Mouse (Mus musculus) kidney, embryonic 15.5 days (tissue): Measurements from ENCODE around the gene Podn. TPM values are rescaled to one million over a fixed set of nuclear protein-coding genes. Genes with fewer than 3 reads are reported as not detected.
"Not testable (repeated sequence)": the region's sequence is repeated elsewhere in the genome, so short reads cannot be mapped to it uniquely, and the experiment has no call there.

ENCODE experiments used
- ATAC-seq: fragments of 200-750 bp; cut with Nextera tagmentation; replicated peaks from 2 replicates; pipeline ENCODE4 v1.8.0; 2017; ENCODE audit warnings: moderate TSS enrichment; ENCODE audit not compliant: low FRiP score
- H3K27ac ChIP-seq: fragments of 300-500 bp; sonication (generic); 2 replicates; pipeline ENCODE4 v1.5.1; 2015; ENCODE audit warnings: mild to moderate bottlenecking, inconsistent platforms
- H3K27me3 ChIP-seq: fragments of 300-500 bp; sonication (generic); 2 replicates; pipeline ENCODE4 v1.6.1; 2015; ENCODE audit warnings: inconsistent platforms
- H3K36me3 ChIP-seq: fragments of 300-500 bp; sonication (generic); 2 replicates; pipeline ENCODE4 v1.6.1; 2015; ENCODE audit warnings: inconsistent platforms
- H3K4me1 ChIP-seq: fragments of 300-500 bp; sonication (generic); 2 replicates; pipeline ENCODE4 v1.6.1; 2015; ENCODE audit warnings: inconsistent platforms
- H3K4me2 ChIP-seq: fragments of 300-500 bp; sonication (generic); 2 replicates; pipeline ENCODE4 v1.6.1; 2015; ENCODE audit warnings: moderate library complexity, mild to moderate bottlenecking, inconsistent platforms
- H3K4me3 ChIP-seq: fragments of 300-500 bp; sonication (generic); replicated peaks from 2 replicates; pipeline ENCODE4 v1.5.1; 2015; ENCODE audit warnings: mild to moderate bottlenecking, inconsistent platforms
- H3K9ac ChIP-seq: fragments of 300-500 bp; sonication (generic); 2 replicates; pipeline ENCODE4 v1.6.1; 2015; ENCODE audit warnings: mild to moderate bottlenecking, inconsistent platforms
- H3K9me3 ChIP-seq: fragments of 300-500 bp; sonication (generic); replicated peaks from 2 replicates; pipeline ENCODE4 v1.6.1; 2016; ENCODE audit warnings: inconsistent platforms
- WGBS: fragments of 180-500 bp; shearing (Covaris S2); methylation state at CpG from one replicate; pipeline ENCODE4 v1.1.7; 2015; ENCODE audit warnings: mixed read lengths; 5-methylcytosine and 5-hydroxymethylcytosine counted together
- polyA plus RNA-seq: library from polyadenylated mRNA; unstranded; fragments of >200 nt; fragmentation: Nextera tagmentation; extraction: Ambion mirVana; gene quantifications from 2 replicates; pipeline ENCODE4 v1.2.1, GENCODE M21; 2015

Gene Podn
- polyA plus RNA-seq, 1 experiment from 2014 or later: 1.1 TPM

DNA sequence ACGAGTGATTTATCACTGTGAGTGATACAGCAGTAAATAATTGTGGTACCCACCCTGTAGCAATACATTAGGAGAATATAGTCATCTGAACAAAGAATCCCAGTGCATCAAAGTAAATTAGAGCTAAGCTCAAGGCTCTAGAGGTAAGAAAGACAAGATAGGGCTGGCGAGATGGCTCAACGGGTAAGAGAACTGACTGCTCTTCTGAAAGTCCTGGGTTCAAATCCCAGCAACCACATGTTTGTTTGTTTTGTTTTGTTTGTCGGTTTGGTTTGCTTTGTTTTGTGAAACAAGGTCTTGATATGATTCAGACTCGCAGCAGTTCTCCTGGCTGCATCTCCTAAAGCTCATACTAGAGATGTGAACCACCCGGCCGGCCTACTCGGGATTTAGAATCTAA, 21.2 kb upstream of the Podn start:
- Histone ChIP-seq H3K4me1 (peaks cover 2% of the 10 kb centered on the region; the same call in 1 of the 2 replicates), H3K27ac (no peak overlapping the region), H3K9ac (no peak overlapping the region), H3K4me2 (0 out of 2 replicates have a peak overlapping the region, but pooled peaks have one; percentile 70), H3K4me3 (peak overlapping the region; percentile 67; the same call in 1 of the 2 replicates), H3K36me3 (no peaks in the 10 kb centered on the region), H3K9me3 (no peaks in the 10 kb centered on the region), H3K27me3 (no peaks in the 10 kb centered on the region)
- no peak for ATAC-seq
- WGBS: 94% methylated on average over 8 of the region's 8 CpGs

DNA sequence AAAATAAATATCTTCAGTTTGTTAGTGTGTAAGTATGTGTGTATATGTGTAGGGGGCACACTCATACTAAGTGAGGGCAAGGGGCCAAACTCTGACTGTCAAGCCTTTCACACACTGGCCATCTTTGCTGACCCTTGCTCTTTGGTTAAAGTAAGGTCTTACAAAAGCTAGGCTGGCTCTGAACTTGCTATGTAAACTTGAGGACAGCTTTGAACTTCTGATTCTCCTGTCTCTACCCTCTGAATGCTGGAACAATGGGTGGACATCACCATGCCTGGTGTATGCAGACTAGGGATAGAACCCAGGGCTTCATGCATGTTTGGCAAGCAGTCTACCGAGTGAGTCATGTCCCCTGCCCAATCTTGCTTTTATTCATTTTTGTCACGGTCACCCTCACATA, 20.2 kb upstream of the Podn start:
- ATAC-seq: no peak
- no peak overlapping the region for H3K4me3 ChIP-seq
- H3K27ac ChIP-seq: no peak overlapping the region
- WGBS: 88% methylated on average over 2 of the region's 2 CpGs
- H3K9ac ChIP-seq: no peak overlapping the region
- H3K4me1 ChIP-seq: peaks cover 2% of the 10 kb centered on the region; the same call in 1 of the 2 replicates
- H3K9me3 ChIP-seq: no peaks in the 10 kb centered on the region
- H3K27me3 ChIP-seq: no peaks in the 10 kb centered on the region
- peaks cover 7% of the 10 kb centered on the region for H3K36me3 ChIP-seq
- H3K4me2 ChIP-seq: no peak overlapping the region

DNA sequence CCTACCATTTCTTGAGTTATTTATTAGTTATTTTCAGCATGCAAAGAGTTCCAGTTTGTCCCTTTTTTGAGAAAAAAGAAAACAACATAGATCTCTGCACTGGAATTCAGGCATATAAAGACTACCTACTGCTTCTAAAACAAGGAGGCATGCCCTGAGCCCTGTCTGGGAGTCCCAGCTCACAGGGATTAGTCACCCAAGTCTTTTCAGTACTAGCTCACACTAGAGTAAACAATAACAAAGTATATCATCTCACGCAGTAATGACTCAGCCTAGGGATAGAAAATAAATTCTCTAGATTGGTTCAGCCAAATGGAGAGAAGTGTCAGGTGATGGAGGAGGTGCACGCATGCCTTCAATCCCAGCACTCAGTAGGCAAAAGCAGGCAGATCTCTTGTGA, 14.5 kb upstream of the Podn start:
- Histone ChIP-seq H3K9ac (no peak overlapping the region), H3K27ac (no peak overlapping the region)
- 79% methylated on average over 2 of the region's 2 CpGs for WGBS

DNA sequence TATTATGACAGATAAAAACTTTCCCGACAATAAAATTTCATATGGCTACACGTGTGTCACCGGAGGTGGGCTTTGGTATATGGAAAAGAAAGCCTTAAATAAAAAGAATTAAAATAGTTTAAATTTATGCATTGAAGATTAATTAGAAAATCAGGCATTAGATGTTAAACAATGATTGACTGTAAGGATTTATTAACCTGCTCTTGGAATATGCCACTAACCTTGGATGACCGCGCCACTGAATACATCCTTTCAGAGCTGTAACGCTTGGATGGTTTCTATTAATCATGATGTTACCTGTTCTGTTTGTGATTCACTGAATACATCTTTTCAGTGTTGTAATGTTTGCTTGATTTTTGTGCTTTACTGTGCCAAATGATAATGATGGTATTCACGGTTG, 13.5 kb upstream of the Podn start:
- H3K4me1 ChIP-seq: no peaks in the 10 kb centered on the region
- H3K4me2 ChIP-seq: no peak overlapping the region
- H3K27ac ChIP-seq: no peak overlapping the region
- peaks cover 9% of the 10 kb centered on the region for H3K36me3 ChIP-seq
- no peak overlapping the region for H3K9ac ChIP-seq
- no peaks in the 10 kb centered on the region for H3K27me3 ChIP-seq
- H3K9me3 ChIP-seq: no peaks in the 10 kb centered on the region
- 93% methylated on average over 7 of the region's 7 CpGs for WGBS
- ATAC-seq: no peak
- H3K4me3 ChIP-seq: no peak overlapping the region

More for the DNA sequence above, 14.5 kb upstream of the Podn start:
- no peak overlapping the region for H3K4me3 ChIP-seq
- no peak for ATAC-seq
- H3K27me3 ChIP-seq: no peaks in the 10 kb centered on the region
- no peaks in the 10 kb centered on the region for H3K4me1 ChIP-seq
- no peaks in the 10 kb centered on the region for H3K9me3 ChIP-seq
- H3K4me2 ChIP-seq: no peak overlapping the region
- H3K36me3 ChIP-seq: peaks cover 9% of the 10 kb centered on the region

DNA sequence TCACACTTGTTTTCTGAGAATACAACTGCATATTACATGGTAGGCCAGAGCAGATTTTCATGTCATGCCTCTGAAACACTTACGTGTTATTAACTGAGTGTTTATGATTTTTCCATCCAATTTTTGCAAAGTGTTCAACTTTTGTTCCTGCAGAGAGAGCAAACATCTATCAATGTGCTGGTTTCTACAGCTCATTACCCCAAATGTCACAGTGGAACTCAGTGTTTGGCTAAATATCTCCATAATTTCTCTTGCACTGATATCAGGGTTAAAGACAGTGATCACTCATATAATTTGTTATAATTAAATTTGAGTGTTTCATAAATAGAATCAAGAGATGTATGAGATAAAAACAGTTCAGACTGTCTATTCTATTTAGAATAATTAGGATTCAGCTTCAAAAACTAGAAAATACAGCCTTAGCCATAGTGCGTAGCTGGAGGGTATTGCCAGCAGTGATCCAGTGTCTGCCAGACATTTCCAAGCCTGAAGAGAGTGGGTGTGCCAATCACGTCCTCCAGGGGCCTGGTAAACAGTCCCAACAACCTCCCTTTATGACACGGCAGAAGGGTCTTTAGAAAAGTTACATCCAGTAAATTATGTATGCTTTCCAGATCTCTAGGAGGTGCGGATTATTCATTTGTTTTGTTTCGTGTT, 3.4 kb downstream of the Podn start:
- Histone ChIP-seq H3K4me3 (no peak overlapping the region), H3K4me2 (no peak overlapping the region), H3K4me1 (no peaks in the 10 kb centered on the region), H3K27ac (no peak overlapping the region), H3K9me3 (no peaks in the 10 kb centered on the region), H3K27me3 (no peaks in the 10 kb centered on the region), H3K9ac (no peak overlapping the region), H3K36me3 (peaks cover 16% of the 10 kb centered on the region)
- ATAC-seq: no peak
- whole genome bisulfite sequencing: 84% methylated on average over 6 of the region's 6 CpGs

DNA sequence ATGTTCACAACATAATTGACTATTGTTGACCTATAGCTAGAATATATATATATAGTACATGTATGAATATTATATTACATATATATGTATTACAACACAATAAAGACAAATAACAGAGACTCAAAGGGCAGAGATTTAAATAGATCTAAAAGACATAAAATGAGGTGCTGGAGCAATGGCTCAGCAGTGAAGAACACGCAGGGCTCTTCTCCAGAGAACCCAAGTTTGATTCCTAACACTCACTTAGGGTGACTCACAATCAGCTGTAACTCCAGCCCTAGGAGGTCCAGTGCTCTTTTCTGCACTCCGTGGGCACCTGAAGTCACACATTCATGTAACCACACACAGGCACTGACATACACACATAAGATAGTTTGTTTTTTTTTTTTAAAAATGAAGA, 12.3 kb downstream of the Podn start:
- Histone ChIP-seq H3K9me3 (no peaks in the 10 kb centered on the region), H3K4me1 (no peaks in the 10 kb centered on the region), H3K4me2 (no peak overlapping the region), H3K4me3 (no peak overlapping the region), H3K9ac (no peak overlapping the region), H3K36me3 (peaks cover 7% of the 10 kb centered on the region; the same call in 1 of the 2 replicates), H3K27me3 (no peaks in the 10 kb centered on the region), H3K27ac (no peak overlapping the region)
- WGBS: 95% methylated on average over 2 of the region's 2 CpGs
- ATAC-seq: no peak

DNA sequence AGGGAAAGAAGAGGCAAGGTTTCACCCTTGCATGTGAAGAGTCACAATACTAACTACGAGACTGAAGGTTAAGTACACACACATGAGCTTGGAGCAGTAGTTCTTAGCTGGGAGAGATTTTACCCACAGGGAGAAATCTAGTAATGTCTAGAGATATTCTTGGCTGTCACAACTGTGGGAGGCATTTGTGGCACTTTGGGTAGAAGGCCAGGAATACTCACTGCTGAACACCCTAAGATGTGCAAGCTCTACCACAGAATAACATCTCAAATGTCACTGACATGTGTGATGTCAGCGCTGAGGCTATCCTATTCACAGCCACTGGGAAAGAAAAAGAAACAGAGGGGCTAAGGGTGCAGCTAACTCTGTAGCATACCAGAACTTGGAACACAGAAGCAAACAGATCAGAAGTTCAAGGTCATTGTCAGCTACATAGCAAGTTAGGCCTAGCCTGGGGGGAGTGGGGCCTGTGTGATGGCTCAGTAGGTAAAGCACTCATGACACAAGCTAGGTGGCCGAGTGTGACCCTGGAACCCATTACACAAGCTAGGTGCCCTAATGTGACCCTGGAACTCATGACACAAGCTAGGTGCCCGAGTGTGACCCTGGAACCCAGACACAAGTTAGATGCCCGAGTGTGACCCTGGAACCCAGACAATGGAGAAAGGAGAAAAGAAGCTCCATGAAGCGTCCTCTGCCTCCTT, 13.1 kb downstream of the Podn start:
- Histone ChIP-seq H3K4me1 (no peaks in the 10 kb centered on the region), H3K36me3 (peaks cover 7% of the 10 kb centered on the region; the same call in 1 of the 2 replicates), H3K27ac (no peak overlapping the region), H3K4me2 (no peak overlapping the region), H3K4me3 (no peak overlapping the region), H3K9ac (no peak overlapping the region), H3K27me3 (no peaks in the 10 kb centered on the region), H3K9me3 (no peaks in the 10 kb centered on the region)
- no peak for ATAC-seq
- 81% methylated on average over 6 of the region's 6 CpGs for WGBS

DNA sequence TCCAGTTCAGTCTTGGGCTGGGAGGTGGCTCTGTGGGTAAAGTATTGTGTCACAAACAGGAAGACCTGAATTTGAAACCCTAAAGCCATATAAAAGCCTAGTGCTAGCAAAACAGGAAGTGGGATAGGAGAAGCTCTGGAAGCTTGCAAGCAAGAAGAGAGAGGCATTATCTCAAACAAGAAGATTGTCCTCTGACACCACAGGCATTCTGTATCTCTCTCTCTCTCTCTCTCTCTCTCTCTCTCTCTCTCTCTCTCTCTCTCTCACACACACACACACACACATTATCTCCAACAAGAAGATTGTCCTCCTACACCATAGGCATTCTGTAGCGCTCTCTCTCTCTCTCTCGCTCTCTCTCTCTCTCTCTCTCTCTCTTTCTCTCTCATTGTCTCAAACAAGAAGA, 13.8 kb downstream of the Podn start:
- Histone ChIP-seq H3K4me3 (no peak overlapping the region), H3K36me3 (peaks cover 7% of the 10 kb centered on the region; the same call in 1 of the 2 replicates), H3K27ac (no peak overlapping the region), H3K4me2 (no peak overlapping the region), H3K4me1 (no peaks in the 10 kb centered on the region), H3K27me3 (no peaks in the 10 kb centered on the region), H3K9ac (no peak overlapping the region), H3K9me3 (no peaks in the 10 kb centered on the region)
- no peak for ATAC-seq
- 90% methylated on average over 2 of the region's 2 CpGs for WGBS

DNA sequence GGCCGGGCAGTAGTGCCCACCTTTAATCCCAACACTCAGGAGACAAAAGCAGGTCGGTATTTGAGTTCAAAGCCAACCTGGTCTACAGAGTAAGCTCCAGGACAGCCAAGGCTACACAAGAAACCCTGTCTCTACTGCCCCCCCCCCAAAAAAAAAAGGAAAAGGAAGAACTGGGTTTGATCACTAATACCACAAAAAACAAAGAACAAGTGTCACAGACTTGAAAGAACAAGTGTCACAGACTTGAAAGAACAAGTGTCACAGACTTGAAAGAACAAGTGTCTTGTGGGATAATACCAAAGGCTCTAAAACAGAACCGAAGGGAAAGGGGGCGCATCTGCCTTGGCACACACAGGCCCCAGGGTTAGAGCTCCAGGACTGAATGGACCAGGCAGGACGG, 15.4 kb downstream of the Podn start:
- H3K9me3 ChIP-seq: no peaks in the 10 kb centered on the region
- no peak for ATAC-seq
- no peak overlapping the region for H3K9ac ChIP-seq
- H3K4me3 ChIP-seq: no peak overlapping the region
- 75% methylated on average over 5 of the region's 5 CpGs for WGBS
- peaks cover 7% of the 10 kb centered on the region; the same call in 1 of the 2 replicates for H3K36me3 ChIP-seq
- no peaks in the 10 kb centered on the region for H3K27me3 ChIP-seq
- no peak overlapping the region for H3K27ac ChIP-seq
- H3K4me2 ChIP-seq: no peak overlapping the region
- no peaks in the 10 kb centered on the region for H3K4me1 ChIP-seq

DNA sequence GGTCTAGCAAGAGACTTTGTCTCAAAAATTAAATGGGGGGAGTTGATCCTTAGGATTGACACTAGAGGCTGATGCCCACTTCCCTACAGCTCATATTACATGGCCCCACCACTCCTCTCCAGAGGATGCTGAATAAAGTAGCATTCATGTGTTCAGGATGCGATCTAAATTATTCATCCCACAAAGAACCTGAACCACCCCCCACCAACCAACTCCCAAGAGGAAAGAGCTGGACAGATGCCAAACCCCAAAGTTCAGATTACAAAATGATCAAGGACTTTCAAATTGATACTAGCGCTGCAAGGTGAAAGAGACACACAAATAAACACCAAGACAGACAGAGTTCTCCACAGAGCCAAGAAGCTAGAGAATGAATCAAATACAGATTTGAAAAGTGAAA, 16.5 kb downstream of the Podn start:
- Histone ChIP-seq H3K36me3 (peaks cover 4% of the 10 kb centered on the region; the same call in 1 of the 2 replicates), H3K27me3 (no peaks in the 10 kb centered on the region), H3K4me1 (no peaks in the 10 kb centered on the region), H3K27ac (no peak overlapping the region), H3K9ac (no peak overlapping the region), H3K4me2 (no peak overlapping the region), H3K9me3 (no peaks in the 10 kb centered on the region), H3K4me3 (no peak overlapping the region)
- WGBS: 54% methylated on average over 2 of the region's 2 CpGs
- no peak for ATAC-seq

DNA sequence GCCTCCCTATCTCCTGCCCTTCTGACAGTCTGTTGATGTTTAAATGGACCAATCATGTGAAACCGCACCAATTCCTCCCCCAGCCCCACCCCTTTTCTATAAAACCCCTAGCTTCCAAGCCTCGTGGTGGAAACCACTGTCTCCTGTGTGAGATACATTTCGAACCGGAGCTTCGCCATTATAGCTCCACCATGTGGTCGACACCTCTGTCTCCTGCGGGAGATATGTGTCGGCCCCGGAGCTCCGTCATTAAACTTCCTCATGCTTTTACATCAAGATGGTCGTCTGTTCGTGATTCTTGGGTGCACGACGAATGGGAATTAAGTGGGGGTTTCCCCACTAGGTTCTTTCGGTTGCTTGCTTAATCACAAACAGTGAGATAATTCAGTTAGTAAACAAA, 17.1 kb downstream of the Podn start:
- not testable (repeated sequence) for H3K4me3 ChIP-seq, H3K4me1 ChIP-seq, H3K9ac ChIP-seq, H3K9me3 ChIP-seq, H3K27ac ChIP-seq, H3K36me3 ChIP-seq, H3K4me2 ChIP-seq, ATAC-seq, H3K27me3 ChIP-seq
- WGBS: 83% methylated on average over 15 of the region's 15 CpGs

DNA sequence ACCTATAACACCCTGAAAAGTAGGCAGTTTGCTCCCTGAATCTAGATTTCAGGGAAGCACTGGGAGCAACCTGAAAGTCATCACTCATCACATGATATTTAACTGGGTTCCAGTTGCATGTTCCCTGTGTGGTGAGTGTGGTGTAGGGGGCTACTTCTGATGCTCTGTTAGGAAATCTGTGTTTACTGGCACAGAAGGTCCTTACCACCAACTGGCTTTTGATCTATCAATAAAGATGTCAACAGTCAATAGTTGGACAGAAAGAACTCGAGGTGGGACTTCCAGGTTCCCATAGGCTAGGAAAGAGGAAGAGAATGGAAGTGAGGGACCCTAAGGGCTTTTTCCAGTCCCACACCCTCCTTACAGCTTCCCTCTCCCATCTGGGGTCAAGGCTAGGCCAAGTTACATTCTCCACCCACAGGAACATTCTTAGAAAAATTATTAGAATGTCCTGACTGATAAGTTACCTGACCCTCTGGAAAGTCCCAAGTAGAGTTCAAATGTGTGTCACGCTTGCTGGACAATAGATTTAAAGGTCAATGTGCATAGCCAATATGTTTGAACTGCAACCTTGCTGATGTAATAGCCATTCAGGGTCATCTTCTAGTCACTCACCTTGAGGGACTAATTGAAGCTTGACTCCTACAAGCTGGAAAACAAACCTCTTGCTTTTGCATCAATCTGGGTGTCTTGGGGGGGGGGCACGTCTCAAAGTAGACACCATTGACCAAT, 18.9 kb downstream of the Podn start:
- Histone ChIP-seq H3K9me3 (no peaks in the 10 kb centered on the region), H3K4me3 (no peak overlapping the region), H3K9ac (no peak overlapping the region), H3K36me3 (peaks cover 1% of the 10 kb centered on the region; the same call in 1 of the 2 replicates), H3K4me2 (no peak overlapping the region), H3K27ac (no peak overlapping the region), H3K4me1 (no peaks in the 10 kb centered on the region), H3K27me3 (no peaks in the 10 kb centered on the region)
- 82% methylated on average over 3 of the region's 3 CpGs for WGBS
- ATAC-seq: no peak
